Mouse (Mus musculus): ENCODE measurements around the gene Arhgef3.

GRCm38 (mm10) chr14:27253391-27253790 lies 138.7 kb downstream of the Arhgef3 start:
- TF ChIP-seq EP300 (IDR thresholded peaks at IDR 0.05; ENCODE audit: low read depth) (no peak), CTCF (IDR thresholded peaks at IDR 0.05; ENCODE audit: low read depth) (peak; percentile 27)
